Mouse (Mus musculus) heart, embryonic 10.5 days (tissue): Measurements from ENCODE around the gene Atp6v0a1. TPM values are rescaled to one million over a fixed set of nuclear protein-coding genes. Genes with fewer than 3 reads are reported as not detected.

Experiments used
- DNase-seq: peaks from one replicate; pipeline ENCODE4 v3.0.0-alpha.2; 2017; ENCODE audit warnings: low spot score
- H3K27ac ChIP-seq: fragments of 300-500 bp; sonication (generic); 2 replicates; pipeline ENCODE4 v1.5.1; 2016; ENCODE audit warnings: mild to moderate bottlenecking
- H3K27me3 ChIP-seq: fragments of 300-500 bp; sonication (generic); 2 replicates; pipeline ENCODE4 v1.6.1; 2016; ENCODE audit warnings: mild to moderate bottlenecking; ENCODE audit not compliant: poor library complexity, insufficient read depth, severe bottlenecking
- H3K36me3 ChIP-seq: fragments of 300-500 bp; sonication (generic); 2 replicates; pipeline ENCODE4 v1.6.1; 2016; ENCODE audit warnings: mild to moderate bottlenecking, moderate library complexity
- H3K4me1 ChIP-seq: fragments of 300-500 bp; sonication (generic); 2 replicates; pipeline ENCODE4 v1.6.1; 2016; ENCODE audit warnings: mild to moderate bottlenecking
- H3K4me3 ChIP-seq: fragments of 300-500 bp; sonication (generic); 2 replicates; pipeline ENCODE4 v1.5.1; 2016; ENCODE audit warnings: mild to moderate bottlenecking, moderate library complexity
- H3K9me3 ChIP-seq: fragments of 300-500 bp; sonication (generic); 2 replicates; pipeline ENCODE4 v1.6.1; 2016; ENCODE audit warnings: mild to moderate bottlenecking, moderate library complexity
- whole genome bisulfite sequencing: fragments of 180-500 bp; shearing (Covaris S2); methylation state at CpG from one replicate; pipeline ENCODE4 v1.1.7; 2016; 5-methylcytosine and 5-hydroxymethylcytosine counted together
- polyA plus RNA-seq: library from polyadenylated mRNA; unstranded; fragments of >200 nt; fragmentation: Nextera tagmentation; extraction: Ambion mirVana; gene quantifications from 2 replicates; pipeline ENCODE4 v1.2.1, GENCODE M21; 2016

The Atp6v0a1 gene
- polyA plus RNA-seq, 1 experiment from 2014 or later: 54.4 TPM

DNA sequence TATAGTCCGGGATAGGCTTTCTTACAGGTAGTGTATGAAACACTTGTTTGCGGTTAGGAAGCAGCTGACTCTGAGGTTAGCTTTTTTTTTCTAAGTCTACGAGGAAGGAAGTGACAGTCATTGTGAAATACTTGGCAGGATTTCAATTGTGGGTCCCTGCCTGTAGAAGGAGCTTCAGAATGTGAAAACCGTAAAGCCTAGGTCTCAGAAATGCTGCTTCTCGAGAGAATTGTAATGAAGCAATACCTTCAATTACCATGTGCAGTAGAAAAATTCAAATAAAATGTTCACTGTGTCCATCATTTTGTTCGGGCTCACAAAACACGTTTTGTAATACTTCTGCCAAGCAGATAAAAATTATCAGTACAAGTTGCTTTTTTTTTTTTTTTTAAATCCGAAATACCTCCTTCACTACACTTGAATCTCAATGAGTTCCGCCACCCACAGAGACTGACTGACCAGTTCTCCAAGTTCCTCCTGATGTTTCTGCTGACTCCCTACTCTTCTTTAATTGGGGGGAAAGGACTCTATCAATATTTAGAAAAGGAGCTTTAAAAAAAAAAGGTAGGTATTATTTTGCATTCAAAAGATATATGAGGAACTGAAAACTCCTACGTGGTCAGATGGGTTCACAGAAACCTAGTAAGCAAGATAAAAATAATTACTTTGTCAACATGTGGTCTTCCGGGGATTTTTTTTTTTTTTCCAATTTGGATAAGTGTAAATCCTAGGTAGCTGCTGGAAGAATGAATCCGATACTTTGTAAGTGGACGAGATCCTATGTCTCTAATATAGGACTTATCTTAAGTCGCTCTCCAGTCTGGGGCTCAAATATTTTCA is 826 bp upstream of the Atp6v0a1 start:
- 44% methylated on average over 14 of the region's 14 CpGs for WGBS
- Histone ChIP-seq H3K27ac (peak overlapping the region; percentile 93), H3K4me1 (peaks cover 17% of the 10 kb centered on the region), H3K36me3 (peaks cover 11% of the 10 kb centered on the region), H3K9me3 (no peaks in the 10 kb centered on the region), H3K27me3 (peaks cover 4% of the 10 kb centered on the region; the same call in 1 of the 2 replicates), H3K4me3 (peak overlapping the region; percentile 79)
- no peak for DNase-seq

DNA sequence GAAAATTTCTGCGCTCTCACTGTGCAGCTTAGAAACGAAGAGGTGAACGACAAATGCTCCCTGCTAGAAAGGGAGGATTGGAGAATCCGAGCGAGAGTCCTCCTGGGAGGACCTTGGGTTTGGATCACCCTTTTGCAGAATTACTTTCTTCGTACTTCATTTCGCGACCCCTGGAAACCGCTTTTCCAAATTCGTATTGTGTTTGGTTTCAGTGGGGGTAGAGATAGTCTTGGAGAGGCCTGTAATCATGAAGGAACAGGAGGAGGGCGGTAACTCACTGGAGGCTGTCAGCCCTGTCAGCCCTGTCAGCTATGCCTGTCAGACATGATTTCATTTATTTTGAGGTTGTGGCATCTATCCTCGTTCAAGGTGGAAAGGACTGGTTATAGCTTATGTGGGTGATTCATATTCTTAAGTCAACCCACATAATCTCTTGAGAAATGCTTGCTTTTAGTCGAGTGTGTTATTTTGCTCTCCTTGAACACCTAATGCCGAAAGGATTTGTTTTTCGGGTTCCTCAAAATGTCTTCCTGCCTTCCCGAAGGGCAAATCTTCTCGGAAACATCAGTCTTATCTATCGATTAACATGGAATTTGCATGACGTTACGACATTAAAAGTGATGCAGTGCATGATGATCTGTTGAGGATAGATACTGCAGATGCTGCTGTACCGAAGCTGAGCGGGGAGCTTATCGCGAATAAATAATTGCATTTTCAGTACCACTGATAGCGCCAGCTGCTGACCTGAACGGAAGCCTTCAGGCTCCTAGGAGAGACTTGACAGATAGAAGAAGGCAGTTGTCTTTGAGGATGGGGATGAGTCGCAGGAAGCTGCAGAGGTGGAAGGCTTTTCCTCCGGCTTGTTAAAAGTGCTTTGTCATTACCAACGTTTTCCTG is 884 bp downstream of the Atp6v0a1 start:
- WGBS: 5% methylated on average over 29 of the region's 29 CpGs
- peaks cover 4% of the 10 kb centered on the region; the same call in 1 of the 2 replicates for H3K27me3 ChIP-seq
- no peaks in the 10 kb centered on the region for H3K9me3 ChIP-seq
- peak overlapping the region; percentile 93 for H3K27ac ChIP-seq
- peaks cover 18% of the 10 kb centered on the region for H3K4me1 ChIP-seq
- no peak for DNase-seq
- H3K36me3 ChIP-seq: peaks cover 28% of the 10 kb centered on the region
- H3K4me3 ChIP-seq: peak overlapping the region; percentile 79

DNA sequence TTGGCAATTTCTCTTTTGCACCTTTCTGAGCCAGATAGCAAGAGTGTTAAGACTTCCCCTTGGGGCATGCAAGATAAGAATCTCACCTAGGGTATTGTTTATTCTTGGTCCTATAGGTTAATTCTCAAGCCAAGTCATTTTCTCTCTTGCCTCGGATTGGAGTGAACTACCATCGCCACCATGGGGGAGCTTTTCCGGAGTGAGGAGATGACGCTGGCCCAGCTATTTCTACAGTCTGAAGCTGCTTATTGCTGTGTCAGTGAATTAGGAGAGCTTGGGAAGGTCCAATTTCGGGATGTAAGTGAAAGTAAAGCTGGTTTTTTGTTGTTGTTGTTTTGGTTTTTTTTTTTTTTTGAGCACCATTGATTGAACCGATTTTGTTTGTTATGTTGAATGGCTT is 2.4 kb downstream of the Atp6v0a1 start:
- H3K4me1 ChIP-seq: peaks cover 18% of the 10 kb centered on the region
- DNase-seq: no peak
- no peak overlapping the region for H3K27ac ChIP-seq
- H3K4me3 ChIP-seq: no peak overlapping the region
- H3K9me3 ChIP-seq: no peaks in the 10 kb centered on the region
- H3K27me3 ChIP-seq: no peaks in the 10 kb centered on the region
- 79% methylated on average over 6 of the region's 6 CpGs for WGBS
- peaks cover 40% of the 10 kb centered on the region for H3K36me3 ChIP-seq

DNA sequence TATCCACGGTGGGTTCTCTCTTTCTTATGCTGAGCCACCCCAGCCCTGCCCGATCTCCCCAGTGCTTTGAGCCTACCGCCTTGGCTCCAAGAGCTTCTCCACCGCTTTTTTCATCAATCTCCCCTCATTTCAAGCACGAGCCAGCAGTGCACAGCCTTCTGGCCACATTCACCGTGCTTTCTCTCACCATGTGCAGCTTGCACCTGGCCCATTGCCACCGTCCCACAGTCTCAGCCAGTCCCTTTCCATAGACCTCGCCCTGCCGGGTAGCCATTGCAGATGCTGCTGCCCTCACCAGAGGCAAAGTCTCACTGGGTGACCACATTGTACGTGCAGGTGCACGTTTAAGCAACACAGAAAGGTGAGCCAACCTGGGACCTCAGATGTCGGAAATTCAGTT is 14.1 kb downstream of the Atp6v0a1 start:
- WGBS: 90% methylated on average over 12 of the region's 12 CpGs
- H3K4me3 ChIP-seq: no peak overlapping the region
- no peak overlapping the region for H3K27ac ChIP-seq
- DNase-seq: no peak
- peaks cover 9% of the 10 kb centered on the region for H3K4me1 ChIP-seq
- peaks cover 93% of the 10 kb centered on the region for H3K36me3 ChIP-seq
- no peaks in the 10 kb centered on the region for H3K27me3 ChIP-seq
- H3K9me3 ChIP-seq: no peaks in the 10 kb centered on the region

DNA sequence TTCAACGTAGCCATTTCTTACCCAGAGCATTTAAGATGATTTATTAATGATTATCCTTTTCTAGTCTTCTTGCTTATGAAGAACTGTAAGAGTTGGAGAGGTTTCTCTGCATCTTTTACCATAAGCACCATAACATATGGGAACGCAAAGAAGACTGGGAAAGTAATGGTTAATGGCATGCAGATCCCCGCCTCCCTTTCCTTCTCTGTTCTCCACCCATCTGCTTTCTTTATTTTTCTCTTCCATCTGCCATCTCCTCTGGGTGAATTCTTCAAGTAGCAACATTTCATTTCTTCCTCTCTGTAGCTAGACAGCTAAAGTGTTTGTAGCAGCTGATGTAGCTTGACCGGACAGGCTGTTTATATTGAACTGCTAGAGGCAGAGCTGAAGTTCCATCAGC is 14.7 kb downstream of the Atp6v0a1 start:
- Histone ChIP-seq H3K36me3 (peaks cover 92% of the 10 kb centered on the region), H3K27ac (no peak overlapping the region), H3K4me3 (no peak overlapping the region), H3K9me3 (no peaks in the 10 kb centered on the region), H3K27me3 (no peaks in the 10 kb centered on the region), H3K4me1 (peaks cover 14% of the 10 kb centered on the region)
- DNase-seq: no peak
- 94% methylated on average over 4 of the region's 4 CpGs for WGBS

DNA sequence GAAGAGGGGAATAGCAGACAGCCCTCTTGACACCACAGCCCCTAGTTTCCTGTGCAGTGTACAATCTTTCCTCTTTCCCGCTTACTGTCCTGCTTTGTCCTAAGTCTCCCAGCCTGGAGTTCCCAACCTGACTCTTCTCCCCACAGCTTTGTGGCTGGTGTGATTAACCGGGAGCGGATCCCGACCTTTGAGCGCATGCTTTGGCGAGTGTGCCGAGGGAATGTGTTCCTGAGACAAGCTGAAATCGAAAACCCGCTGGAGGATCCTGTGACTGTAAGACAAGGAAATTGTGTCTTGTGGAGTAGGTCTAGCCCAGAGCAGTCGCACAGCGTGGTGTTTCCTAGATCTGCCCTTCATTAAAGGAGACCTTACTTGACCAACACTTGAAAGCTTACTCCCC is 17.9 kb downstream of the Atp6v0a1 start:
- Histone ChIP-seq H3K27ac (peak overlapping the region; percentile 8; the same call in 1 of the 2 replicates), H3K4me1 (peaks cover 30% of the 10 kb centered on the region), H3K4me3 (no peak overlapping the region), H3K27me3 (no peaks in the 10 kb centered on the region), H3K9me3 (no peaks in the 10 kb centered on the region), H3K36me3 (peaks cover 86% of the 10 kb centered on the region)
- DNase-seq: no peak
- WGBS: 86% methylated on average over 11 of the region's 11 CpGs

DNA sequence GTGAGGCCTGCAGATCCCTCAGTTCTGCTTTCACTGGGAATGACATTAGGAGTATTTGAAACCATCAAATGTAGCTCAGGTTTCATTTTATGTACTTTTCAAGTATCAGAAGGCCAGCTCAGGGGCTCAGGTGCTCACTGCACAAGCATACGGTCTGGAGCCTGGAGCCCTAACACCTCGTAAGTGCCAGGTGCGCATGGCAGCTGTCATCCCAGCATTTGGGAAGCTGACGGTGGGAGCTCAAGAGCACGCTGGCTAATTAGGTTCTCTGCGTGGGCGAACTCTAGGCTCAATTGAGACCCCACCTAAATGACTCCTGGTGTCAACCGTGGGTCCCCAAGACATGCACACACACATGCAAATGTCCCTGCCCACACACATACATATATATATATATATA is 20.1 kb downstream of the Atp6v0a1 start:
- Histone ChIP-seq H3K4me3 (no peak overlapping the region), H3K36me3 (peaks cover 85% of the 10 kb centered on the region), H3K9me3 (no peaks in the 10 kb centered on the region), H3K4me1 (peaks cover 30% of the 10 kb centered on the region), H3K27me3 (no peaks in the 10 kb centered on the region), H3K27ac (peak overlapping the region; percentile 72; the same call in 1 of the 2 replicates)
- 88% methylated on average over 8 of the region's 8 CpGs for WGBS
- DNase-seq: no peak

DNA sequence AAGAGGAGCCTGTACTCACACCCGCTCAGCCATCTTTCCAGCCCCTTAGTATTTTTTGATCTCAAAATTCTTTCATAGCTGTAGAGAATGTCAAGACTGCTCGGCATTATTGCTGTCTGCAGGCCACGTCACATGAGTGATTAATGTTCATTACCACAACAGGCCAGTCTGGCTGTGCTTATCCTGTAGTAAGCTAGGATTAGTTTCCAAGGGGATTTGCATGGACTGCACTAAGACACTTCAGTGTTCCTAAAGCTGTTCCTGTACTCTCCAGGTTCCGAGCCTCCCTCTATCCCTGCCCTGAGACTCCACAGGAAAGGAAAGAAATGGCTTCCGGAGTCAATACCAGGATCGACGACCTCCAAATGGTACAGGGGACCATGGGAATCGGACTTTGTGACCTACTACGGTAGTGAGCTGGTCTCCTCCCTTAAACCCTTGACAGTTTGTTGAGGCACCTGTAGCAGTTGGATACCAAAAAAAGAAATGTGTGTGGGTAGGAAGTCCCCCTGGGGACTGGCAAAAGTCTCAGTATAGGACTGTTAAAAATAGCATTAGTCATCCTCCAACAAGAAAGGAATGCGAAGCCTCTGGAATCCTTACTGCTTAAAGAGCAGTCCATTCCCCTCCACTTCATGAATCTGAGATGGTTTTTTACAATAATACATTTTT is 21.0 kb downstream of the Atp6v0a1 start:
- Histone ChIP-seq H3K4me1 (peaks cover 30% of the 10 kb centered on the region), H3K27ac (peak overlapping the region; percentile 90), H3K27me3 (no peaks in the 10 kb centered on the region), H3K36me3 (peaks cover 85% of the 10 kb centered on the region), H3K9me3 (no peaks in the 10 kb centered on the region), H3K4me3 (no peak overlapping the region)
- no peak for DNase-seq
- 58% methylated on average over 10 of the region's 10 CpGs for WGBS

DNA sequence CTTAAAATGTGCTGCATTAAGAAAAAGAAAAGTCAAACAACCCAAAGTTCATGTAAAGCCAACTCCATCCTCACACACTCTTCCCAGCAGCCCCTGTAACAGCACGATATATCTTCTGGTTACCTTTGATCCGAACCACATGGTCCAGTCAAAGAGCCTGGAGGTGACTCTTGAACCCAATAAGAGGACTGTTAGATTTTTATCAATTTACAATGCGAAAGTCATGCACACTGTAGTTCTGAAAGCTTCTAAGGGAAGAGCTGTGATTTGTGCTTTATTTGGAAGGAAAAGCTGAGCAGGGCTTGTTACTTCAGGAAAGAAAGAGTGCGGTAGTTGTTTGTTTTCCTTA is 21.5 kb downstream of the Atp6v0a1 start:
- no peaks in the 10 kb centered on the region for H3K27me3 ChIP-seq
- peak overlapping the region; percentile 90 for H3K27ac ChIP-seq
- H3K9me3 ChIP-seq: no peaks in the 10 kb centered on the region
- 79% methylated on average over 4 of the region's 4 CpGs for WGBS
- no peak overlapping the region for H3K4me3 ChIP-seq
- peaks cover 84% of the 10 kb centered on the region for H3K36me3 ChIP-seq
- no peak for DNase-seq
- peaks cover 30% of the 10 kb centered on the region for H3K4me1 ChIP-seq

DNA sequence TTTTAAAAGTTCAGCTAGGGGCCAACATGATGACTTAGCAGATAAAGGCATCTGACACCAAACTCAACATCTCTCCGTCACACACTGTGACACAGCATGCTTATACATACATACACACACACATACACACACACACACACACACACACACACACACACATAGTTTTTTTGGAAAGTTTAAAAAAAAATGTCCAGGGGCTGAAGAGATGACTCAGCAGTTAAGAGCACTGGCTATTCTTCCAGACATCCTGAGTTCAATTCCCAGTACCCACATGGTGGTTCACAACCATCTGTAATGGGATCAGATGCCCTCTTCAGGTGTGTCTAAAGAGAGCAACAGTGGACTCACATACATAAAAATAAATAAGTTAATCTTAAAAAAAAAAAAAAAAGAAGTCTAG is 22.2 kb downstream of the Atp6v0a1 start:
- peaks cover 30% of the 10 kb centered on the region for H3K4me1 ChIP-seq
- WGBS: 88% methylated on average over 1 of the region's 1 CpGs
- H3K27ac ChIP-seq: peak overlapping the region; percentile 90; the same call in 1 of the 2 replicates
- H3K4me3 ChIP-seq: no peak overlapping the region
- peaks cover 84% of the 10 kb centered on the region for H3K36me3 ChIP-seq
- no peaks in the 10 kb centered on the region for H3K27me3 ChIP-seq
- H3K9me3 ChIP-seq: no peaks in the 10 kb centered on the region
- DNase-seq: no peak

DNA sequence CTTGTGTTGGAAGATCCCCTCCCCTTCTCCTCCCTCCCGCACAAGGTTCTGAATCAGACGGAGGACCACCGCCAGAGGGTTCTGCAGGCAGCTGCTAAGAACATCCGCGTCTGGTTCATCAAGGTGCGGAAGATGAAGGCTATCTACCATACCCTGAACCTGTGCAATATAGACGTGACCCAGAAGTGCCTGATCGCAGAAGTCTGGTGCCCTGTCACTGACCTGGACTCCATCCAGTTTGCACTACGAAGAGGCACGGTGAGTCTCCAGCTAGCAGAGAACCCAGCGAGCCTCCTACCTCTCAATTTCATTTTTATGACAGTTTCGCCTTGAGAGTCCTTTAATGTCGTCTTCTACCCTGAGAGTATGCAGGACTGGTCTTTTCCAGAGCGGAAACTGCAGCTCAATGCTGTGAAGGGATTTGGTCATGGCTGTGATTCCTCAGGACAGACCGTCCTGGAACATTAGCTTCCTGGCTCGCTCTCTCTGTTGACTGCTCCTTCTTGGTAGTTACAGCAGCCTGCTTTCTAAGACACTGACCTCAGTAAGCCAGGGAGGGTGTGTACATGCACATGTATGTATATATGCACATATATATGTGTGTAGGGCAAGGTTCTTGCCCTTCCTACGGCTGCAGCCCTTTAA is 24.7 kb downstream of the Atp6v0a1 start:
- Histone ChIP-seq H3K9me3 (no peaks in the 10 kb centered on the region), H3K36me3 (peaks cover 87% of the 10 kb centered on the region), H3K4me1 (peaks cover 16% of the 10 kb centered on the region), H3K4me3 (no peak overlapping the region), H3K27me3 (no peaks in the 10 kb centered on the region), H3K27ac (no peak overlapping the region)
- DNase-seq: no peak
- 93% methylated on average over 17 of the region's 17 CpGs for WGBS

DNA sequence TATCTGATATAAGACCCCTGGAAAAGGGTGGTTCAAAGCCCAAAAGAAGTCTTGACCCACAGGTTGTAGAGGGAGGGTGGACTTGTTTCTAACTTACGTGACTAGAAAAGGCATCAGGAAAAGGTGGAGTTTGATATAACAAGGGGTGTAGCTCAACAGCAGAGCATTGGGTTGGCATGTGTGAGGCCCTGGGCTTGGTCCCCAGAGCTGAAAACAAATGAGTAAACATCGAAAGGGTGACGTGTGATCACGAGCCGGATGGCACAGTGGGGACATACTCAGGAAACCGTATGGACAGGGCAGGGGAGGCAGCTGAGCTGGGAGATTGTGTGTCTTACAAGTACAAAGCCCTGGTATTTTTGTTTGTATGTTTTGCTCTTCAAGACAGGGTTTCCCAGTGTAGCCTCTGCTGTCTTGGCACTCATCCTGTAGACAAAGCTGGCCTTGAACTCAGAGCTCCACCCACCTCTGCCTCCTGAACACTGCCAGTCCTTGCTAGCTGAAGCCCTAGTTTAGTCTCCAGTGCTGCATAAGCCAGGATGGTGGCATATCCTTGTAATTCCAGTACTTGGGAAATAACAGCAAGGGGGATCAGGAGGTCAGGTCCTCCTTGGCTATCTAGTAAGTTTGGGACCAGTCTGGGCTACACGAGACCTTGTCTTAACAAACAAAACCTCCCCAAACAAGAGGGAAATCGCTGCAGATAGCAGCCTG is 25.5 kb downstream of the Atp6v0a1 start:
- DNase-seq: no peak
- Histone ChIP-seq H3K27ac (no peak overlapping the region), H3K36me3 (peaks cover 91% of the 10 kb centered on the region), H3K9me3 (no peaks in the 10 kb centered on the region), H3K4me3 (no peak overlapping the region), H3K27me3 (no peaks in the 10 kb centered on the region), H3K4me1 (peaks cover 13% of the 10 kb centered on the region)
- 93% methylated on average over 8 of the region's 8 CpGs for WGBS
